Mouse (Mus musculus) intestine, embryonic 14.5 days (tissue): ENCODE measurements around the gene Gabpa. TPM values are rescaled to one million over a fixed set of nuclear protein-coding genes. Genes with fewer than 3 reads are reported as not detected.

Experiments used
- ATAC-seq: fragments of 200-750 bp; cut with Nextera tagmentation; replicated peaks from 2 replicates; pipeline ENCODE4 v1.8.0; 2017; ENCODE audit warnings: low read depth, moderate number of reproducible peaks, moderate TSS enrichment, moderate library complexity; ENCODE audit not compliant: low FRiP score, low TSS enrichment
- DNase-seq: peaks from one replicate; pipeline ENCODE4 v3.0.0-alpha.2; 2018; ENCODE audit warnings: low spot score
- H3K27ac ChIP-seq: fragments of 300-500 bp; sonication (generic); 2 replicates; pipeline ENCODE4 v1.5.1; 2014; ENCODE audit warnings: low read depth, mild to moderate bottlenecking, control low read depth
- H3K27me3 ChIP-seq: fragments of 300-500 bp; sonication (generic); replicated peaks from 2 replicates; pipeline ENCODE4 v1.6.1; 2014; ENCODE audit warnings: low read length, control low read depth; ENCODE audit not compliant: control insufficient read depth, insufficient read depth
- H3K36me3 ChIP-seq: fragments of 300-500 bp; sonication (generic); 2 replicates; pipeline ENCODE4 v1.6.1; 2014; ENCODE audit warnings: low read length, control low read depth; ENCODE audit not compliant: control insufficient read depth, insufficient read depth
- H3K4me1 ChIP-seq: fragments of 300-500 bp; sonication (generic); replicated peaks from 2 replicates; pipeline ENCODE4 v1.6.1; 2014; ENCODE audit warnings: low read length, control low read depth, mixed read lengths; ENCODE audit not compliant: control insufficient read depth, insufficient read depth
- H3K4me2 ChIP-seq: fragments of 300-500 bp; sonication (generic); 2 replicates; pipeline ENCODE4 v1.6.1; 2014; ENCODE audit warnings: low read length
- H3K4me3 ChIP-seq: fragments of 300-500 bp; sonication (generic); 2 replicates; pipeline ENCODE4 v1.5.1; 2014; ENCODE audit warnings: low read depth, low read length, control low read depth, mixed read lengths
- H3K9ac ChIP-seq: fragments of 300-500 bp; sonication (generic); 2 replicates; pipeline ENCODE4 v1.6.1; 2014; ENCODE audit warnings: mild to moderate bottlenecking, low read length
- H3K9me3 ChIP-seq: fragments of 300-500 bp; sonication (generic); 2 replicates; pipeline ENCODE4 v1.6.1; 2016; ENCODE audit warnings: low read length, control low read depth; ENCODE audit not compliant: control insufficient read depth
- WGBS: fragments of 180-500 bp; shearing (Covaris S2); extraction: QIAGEN DNeasy Blood & Tissue Kit; methylation state at CpG from one replicate; pipeline ENCODE4 v1.1.7; 2014; 5-methylcytosine and 5-hydroxymethylcytosine counted together
- polyA plus RNA-seq: library from polyadenylated mRNA; unstranded; fragments of >200 nt; fragmentation: Nextera tagmentation; extraction: Ambion mirVana; gene quantifications from 2 replicates; pipeline ENCODE4 v1.2.1, GENCODE M21; 2014

The Gabpa gene
- polyA plus RNA-seq, result 31.9 and 38.5 TPM in 2 replicates

DNA sequence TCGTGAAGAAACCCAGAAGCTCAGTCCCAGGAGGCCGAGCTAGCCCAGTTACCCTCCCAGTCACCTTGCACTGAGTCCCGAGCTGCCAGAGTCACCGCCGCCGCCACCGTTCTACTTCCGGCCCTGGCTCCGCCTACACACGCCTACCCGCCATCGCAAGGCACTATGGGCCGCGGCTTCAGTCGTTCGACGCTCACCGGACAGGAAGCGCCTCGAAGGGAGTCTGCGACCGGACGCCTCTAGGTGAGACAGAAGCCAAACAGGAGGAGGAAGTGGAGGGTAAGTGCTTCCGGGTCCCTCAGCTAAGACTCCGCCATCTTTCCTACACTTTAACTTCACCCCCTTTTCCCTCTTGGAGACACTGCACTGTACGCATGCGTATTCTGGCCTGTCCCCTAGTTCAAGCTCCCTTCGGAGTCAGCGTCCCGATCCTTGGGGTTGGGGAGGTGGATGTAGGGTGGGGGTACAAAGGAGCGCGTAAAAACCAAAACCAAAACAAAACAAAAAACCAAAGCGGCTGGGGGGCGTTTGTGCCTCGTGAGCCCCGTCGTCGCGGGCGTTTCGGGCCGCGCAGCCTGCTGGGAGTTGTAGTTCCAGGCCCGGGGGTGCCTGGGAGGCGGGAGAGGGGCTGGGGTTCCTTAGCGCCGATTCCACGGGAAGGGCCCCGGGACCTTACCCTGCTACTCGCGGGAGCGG, at the start of gene Gabpa:
Gabpa (plus strand) TSS at position 181 of the 696 bp plus-strand sequence.
- Histone ChIP-seq H3K27ac (peak within 1 kb of the TSS; percentile 98), H3K4me3 (peak within 1 kb of the TSS; percentile 67), H3K9ac (peak within 1 kb of the TSS; percentile 96), H3K4me1 (peaks cover 4% of the 10 kb centered on the region; the same call in 1 of the 2 replicates), H3K4me2 (peak within 1 kb of the TSS; percentile 73), H3K9me3 (no peaks in the 10 kb centered on the region), H3K36me3 (peaks cover 37% of the 10 kb centered on the region), H3K27me3 (no peaks in the 10 kb centered on the region)
- peak; percentile 95 for ATAC-seq
- WGBS, result 0% methylated on average over 52 of the region's 52 CpGs
- DNase-seq, result peak; percentile 96

GRCm38 (mm10) chr16:84784966-84785365, 49.8 kb upstream of the Gabpa start:
- Histone ChIP-seq H3K9me3 (no peaks in the 10 kb centered on the region), H3K4me3 (no peak overlapping the region), H3K36me3 (no peaks in the 10 kb centered on the region), H3K4me1 (no peaks in the 10 kb centered on the region), H3K4me2 (no peak overlapping the region), H3K27ac (no peak overlapping the region), H3K27me3 (no peaks in the 10 kb centered on the region), H3K9ac (no peak overlapping the region)
- 30% methylated on average over 7 of the region's 7 CpGs for WGBS
- ATAC-seq (no peak), DNase-seq (no peak)

- Histone ChIP-seq H3K4me1 (no peaks in the 10 kb centered on the region), H3K27me3 (no peaks in the 10 kb centered on the region), H3K36me3 (no peaks in the 10 kb centered on the region), H3K4me3 (no peak overlapping the region), H3K27ac (no peak overlapping the region), H3K9ac (no peak overlapping the region), H3K4me2 (no peak overlapping the region), H3K9me3 (peaks cover 4% of the 10 kb centered on the region; the same call in 1 of the 2 replicates)
- no peak for ATAC-seq
- 68% methylated on average over 2 of the region's 2 CpGs for WGBS
- no peak for DNase-seq
Measured at GRCm38 (mm10) chr16:84790595-84791165, 44.0 kb upstream of the Gabpa start.

DNA sequence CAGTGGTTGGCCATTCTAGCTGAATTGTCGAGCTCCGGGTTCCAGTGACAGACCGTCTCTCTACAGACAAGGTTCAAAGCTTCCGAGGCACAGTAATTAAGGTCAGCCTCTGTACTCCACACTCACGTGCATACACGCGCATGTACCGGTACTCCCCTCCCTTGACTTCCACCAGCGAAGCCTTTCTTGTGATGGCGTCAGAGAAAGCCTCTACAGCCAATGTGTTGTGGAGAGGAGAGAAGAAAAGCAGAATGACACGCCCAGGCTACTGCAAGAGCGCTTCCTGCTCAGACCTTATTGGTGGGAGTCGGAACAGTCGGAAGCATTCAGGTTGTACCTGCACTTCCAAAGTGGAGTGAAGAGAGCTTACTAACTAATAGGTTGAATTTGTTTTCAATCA, 41.3 kb upstream of the Gabpa start:
- Histone ChIP-seq H3K36me3 (no peaks in the 10 kb centered on the region), H3K27ac (no peak overlapping the region), H3K4me2 (no peak overlapping the region), H3K4me3 (no peak overlapping the region), H3K27me3 (no peaks in the 10 kb centered on the region), H3K9ac (no peak overlapping the region), H3K9me3 (peaks cover 4% of the 10 kb centered on the region; the same call in 1 of the 2 replicates), H3K4me1 (no peaks in the 10 kb centered on the region)
- 85% methylated on average over 14 of the region's 14 CpGs for WGBS
- DNase-seq (peak; percentile 27), ATAC-seq (no peak)

- no peak overlapping the region for H3K4me2 ChIP-seq
- no peak overlapping the region for H3K27ac ChIP-seq
- WGBS, result 61% methylated on average over 3 of the region's 3 CpGs
Measured at GRCm38 (mm10) chr16:84795337-84795736, 39.4 kb upstream of the Gabpa start.

DNA sequence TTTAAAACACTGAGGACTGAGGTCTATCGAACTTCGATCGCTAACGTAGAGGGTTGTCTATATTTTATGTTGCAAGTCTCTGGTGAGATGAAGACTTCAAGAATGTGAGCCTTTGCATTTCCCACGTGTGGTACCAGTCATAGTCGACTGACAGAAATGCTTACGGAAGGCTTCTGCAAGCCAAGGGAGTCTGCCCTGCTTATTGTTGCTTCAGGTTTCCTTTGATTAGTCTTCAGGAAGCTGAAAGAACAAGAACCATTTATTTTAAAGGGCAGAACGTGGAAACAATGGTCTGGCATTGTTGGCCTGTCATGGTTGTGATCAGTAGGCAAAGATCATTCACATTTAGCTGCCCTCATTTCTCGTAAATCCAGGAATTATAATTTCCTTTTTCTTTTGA, 38.0 kb upstream of the Gabpa start:
- no peak overlapping the region for H3K27ac ChIP-seq
- no peaks in the 10 kb centered on the region for H3K9me3 ChIP-seq
- no peaks in the 10 kb centered on the region for H3K4me1 ChIP-seq
- DNase-seq (no peak), ATAC-seq (no peak)
- WGBS, result 79% methylated on average over 9 of the region's 9 CpGs
- H3K27me3 ChIP-seq, result no peaks in the 10 kb centered on the region
- H3K4me3 ChIP-seq, result no peak overlapping the region
- no peak overlapping the region for H3K4me2 ChIP-seq
- no peak overlapping the region for H3K9ac ChIP-seq
- no peaks in the 10 kb centered on the region for H3K36me3 ChIP-seq

More at GRCm38 (mm10) chr16:84795337-84795736, 39.4 kb upstream of the Gabpa start:
- Histone ChIP-seq H3K9ac (no peak overlapping the region), H3K4me1 (no peaks in the 10 kb centered on the region), H3K9me3 (peaks cover 4% of the 10 kb centered on the region; the same call in 1 of the 2 replicates), H3K27me3 (no peaks in the 10 kb centered on the region), H3K4me3 (no peak overlapping the region), H3K36me3 (no peaks in the 10 kb centered on the region)
- DNase-seq (no peak), ATAC-seq (no peak)

DNA sequence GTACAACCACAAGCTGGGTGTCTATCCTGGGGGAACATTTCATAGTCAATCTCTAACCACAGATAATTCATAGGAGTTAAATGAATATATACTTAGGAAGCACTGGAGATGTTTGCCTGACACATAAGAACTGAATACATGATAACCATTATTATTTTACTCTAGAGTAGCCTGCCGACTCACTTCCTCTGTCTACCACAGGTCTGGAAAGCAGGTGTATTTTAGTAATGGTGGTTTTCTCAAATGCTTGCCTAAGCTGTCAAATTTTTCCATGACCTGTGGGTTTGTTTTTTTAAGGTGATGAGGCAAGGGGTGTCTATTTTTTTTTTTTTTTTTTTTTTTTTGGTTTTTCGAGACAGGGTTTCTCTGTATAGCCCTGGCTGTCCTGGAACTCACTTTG, 34.7 kb upstream of the Gabpa start:
- 93% methylated on average over 1 of the region's 2 CpGs for WGBS
- ATAC-seq, result no peak

DNA sequence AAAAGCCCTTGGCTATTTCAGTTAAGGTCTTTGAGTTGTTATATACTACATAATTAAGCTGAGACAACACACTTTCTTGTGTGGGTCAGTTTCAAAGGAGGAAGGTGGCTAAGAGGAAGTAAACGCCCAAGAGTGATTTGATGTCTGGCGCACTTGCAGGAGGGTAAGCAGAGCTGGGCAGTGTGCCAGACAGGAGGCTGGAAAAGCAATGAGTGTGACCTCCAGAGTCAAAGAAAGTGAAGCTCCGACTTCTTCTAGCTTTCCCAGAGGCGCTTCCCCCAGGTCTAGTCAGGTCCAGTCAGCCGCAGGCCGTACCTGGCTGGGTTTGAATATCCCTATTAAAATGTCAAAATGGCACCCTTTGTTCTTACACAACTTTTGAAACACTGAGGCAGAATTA, 32.5 kb upstream of the Gabpa start:
- Histone ChIP-seq H3K36me3 (no peaks in the 10 kb centered on the region), H3K4me3 (no peak overlapping the region), H3K9ac (no peak overlapping the region), H3K4me2 (no peak overlapping the region), H3K9me3 (no peaks in the 10 kb centered on the region), H3K27ac (no peak overlapping the region), H3K27me3 (no peaks in the 10 kb centered on the region), H3K4me1 (no peaks in the 10 kb centered on the region; the same call in 1 of the 2 replicates)
- WGBS, result 52% methylated on average over 6 of the region's 6 CpGs
- ATAC-seq (no peak), DNase-seq (no peak)

More for the DNA sequence above, 34.7 kb upstream of the Gabpa start:
- Histone ChIP-seq H3K9ac (no peak overlapping the region), H3K9me3 (no peaks in the 10 kb centered on the region), H3K4me3 (no peak overlapping the region), H3K27ac (no peak overlapping the region), H3K4me1 (no peaks in the 10 kb centered on the region; the same call in 1 of the 2 replicates), H3K4me2 (no peak overlapping the region), H3K36me3 (no peaks in the 10 kb centered on the region), H3K27me3 (no peaks in the 10 kb centered on the region)
- no peak for DNase-seq
